Comparison of ENCODE assay signal across 8 mouse cellular contexts in the genomic region with DNA sequence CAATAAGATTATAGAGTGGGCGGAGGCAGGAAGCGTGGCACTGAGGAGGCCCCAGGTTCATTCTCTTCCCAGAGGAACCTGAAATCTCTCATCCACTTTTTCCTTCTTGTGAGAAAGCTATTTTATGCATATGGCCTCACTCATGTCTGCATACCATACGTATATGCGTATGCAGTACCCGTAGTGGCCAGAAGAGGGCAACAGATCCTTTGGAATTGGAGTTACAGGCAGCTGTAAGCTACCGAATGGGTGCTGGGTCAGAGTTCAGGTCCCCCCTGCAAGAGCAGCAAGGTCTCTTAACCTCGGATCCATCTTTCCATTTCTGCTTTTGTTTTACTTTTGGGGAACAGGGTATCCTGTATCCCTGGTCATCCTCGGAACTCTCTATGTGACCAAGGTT. TPM values are rescaled to one million over a fixed set of nuclear protein-coding genes. Genes with fewer than 3 reads are reported as not detected.
DNase-seq lines count a peak whose midpoint lies in the region; ATAC-seq lines count a peak whose summit lies in the region.

No protein-coding gene starts in this region.

- H3K4me2 ChIP-seq in neural tube, embryonic 15.5 days: no peak overlapping the region

- no peaks in the 10 kb centered on the region for H3K9me3 ChIP-seq in neural tube, embryonic 15.5 days (replicated peaks)

- no peaks in the 10 kb centered on the region for H3K27me3 ChIP-seq in neural tube, embryonic 15.5 days (replicated peaks)

- no peaks in the 10 kb centered on the region for H3K36me3 ChIP-seq in neural tube, embryonic 15.5 days

- no peak overlapping the region for H3K4me3 ChIP-seq in neural tube, embryonic 15.5 days (replicated peaks)

- ATAC-seq in neural tube, embryonic 15.5 days (ENCODE audit: low FRiP score): no peak
- ATAC-seq in granulocyte monocyte progenitor cell, adult 5-6 weeks (replicated peaks; ENCODE audit: poor library complexity, severe bottlenecking): peak; percentile 64
- ATAC-seq in megakaryocyte-erythroid progenitor cell, adult 5-6 weeks (replicated peaks; ENCODE audit: low FRiP score, low TSS enrichment, poor library complexity, severe bottlenecking): peak; percentile 54; the same call in 1 of the 2 replicates

- peaks cover 12% of the 10 kb centered on the region for H3K4me1 ChIP-seq in neural tube, embryonic 15.5 days

- H3K9ac ChIP-seq in neural tube, embryonic 15.5 days (replicated peaks): no peak overlapping the region

- peak; percentile 21 for DNase-seq in gastrocnemius, adult 18-20 months (ENCODE audit: low spot score)
- DNase-seq in gastrocnemius, adult 8-10 months (ENCODE audit: low spot score in 2 of 2): no peak
- DNase-seq in neural tube, embryonic 10.5 days (ENCODE audit: extremely low spot score, low spot score): peak; percentile 63
- peak; percentile 52 for DNase-seq in brain, adult 2 months (ENCODE audit: low read depth, low spot score)
- DNase-seq in thymus, postnatal 14 days: peak; percentile 88

- WGBS in neural tube, embryonic 15.5 days: 78% methylated on average over 8 of the region's 8 CpGs

- H3K27ac ChIP-seq in neural tube, embryonic 15.5 days (replicated peaks): no peak overlapping the region

RNA-seq across cellular contexts. Expression of a gene that starts 45.7 kb away (rescaled TPM):
- total RNA-seq in gastrocnemius, adult 18-20 months (2021): 1 to 10 TPM; 5.9 to 6.3 TPM
- total RNA-seq in gastrocnemius, adult 8-10 months (2022): 1 to 10 TPM; 4.9 to 9.5 (median 6.6) TPM
- polyA plus RNA-seq in neural tube, embryonic 15.5 days (2015; fragmentation: Nextera tagmentation; extraction: Ambion mirVana): 10.1 and 10.4 TPM in 2 replicates
- 22.8 and 23.7 TPM in 2 replicates for total RNA-seq in granulocyte monocyte progenitor cell, adult 5-6 weeks (2014; fragmentation: Nextera tagmentation)
- 7.8 and 8.9 TPM in 2 replicates for total RNA-seq in granulocyte monocyte progenitor cell, adult 5-6 weeks (2017)
- 20.4 and 22.0 TPM in 2 replicates for total RNA-seq in megakaryocyte-erythroid progenitor cell, adult 5-6 weeks (2014; fragmentation: Nextera tagmentation)
- total RNA-seq in megakaryocyte-erythroid progenitor cell, adult 5-6 weeks (2017): 6.0 and 16.3 TPM in 2 replicates

Comparison
In these comparisons a context has a peak if more than half of its experiments do, and no peak if none do; other contexts are left out.
1. DNase-seq: peak in gastrocnemius, adult 18-20 months (single experiment), neural tube, embryonic 10.5 days (single experiment), brain, adult 2 months (single experiment) and thymus, postnatal 14 days (single experiment); none in gastrocnemius, adult 8-10 months (0 of 2).